Mouse (Mus musculus): ENCODE results near the gene Anapc13. TPM values are rescaled to one million over a fixed set of nuclear protein-coding genes. Genes with fewer than 3 reads are reported as not detected.
A peak's percentile ranks its signal among the peaks of the same experiment; 100 is the strongest.

Gene Anapc13
- 133 and 146 TPM in 2 replicates for polyA plus RNA-seq (2015; fragmentation: Nextera tagmentation; extraction: Ambion mirVana)

GRCm38 (mm10) chr9:102625983-102626838 lies at the start of gene Anapc13, which contains the start of gene Cep63:
Gene Anapc13, plus strand, starts transcription at chr9:102626296.
Gene Cep63, minus strand, starts transcription at chr9:102626534.
- ATAC-seq, result peak; percentile 95
- Histone ChIP-seq H3K9me3 (ENCODE audit: control insufficient read depth, low read length) (no peaks in the 10 kb centered on the region), H3K27me3 (replicated peaks; ENCODE audit: control insufficient read depth, insufficient read depth, low read length) (no peaks in the 10 kb centered on the region), H3K4me2 (ENCODE audit: low read length) (peak within 1 kb of the TSS; percentile 81), H3K36me3 (ENCODE audit: control insufficient read depth, insufficient read depth, low read length) (no peaks in the 10 kb centered on the region), H3K4me1 (ENCODE audit: control insufficient read depth, insufficient read depth, low read depth, low read length) (peaks cover 17% of the 10 kb centered on the region), H3K27ac (ENCODE audit: low read depth, low read length) (peak within 1 kb of the TSS; percentile 95), H3K9ac (ENCODE audit: low read depth, low read length) (peak within 1 kb of the TSS; percentile 93), H3K4me3 (ENCODE audit: low read length) (peak within 1 kb of the TSS; percentile 69)
- WGBS, result under 1% methylated on average over 76 of the region's 84 CpGs

GRCm38 (mm10) chr9:102577480-102577879 lies 48.6 kb upstream of the Anapc13 start:
- no peaks in the 10 kb centered on the region for H3K27me3 ChIP-seq (replicated peaks; ENCODE audit: control insufficient read depth, insufficient read depth, low read length)
- H3K4me2 ChIP-seq (ENCODE audit: low read length), result no peak overlapping the region
- no peak overlapping the region for H3K9ac ChIP-seq (ENCODE audit: low read depth, low read length)
- H3K27ac ChIP-seq (ENCODE audit: low read depth, low read length), result no peak overlapping the region
- no peak overlapping the region for H3K4me3 ChIP-seq (ENCODE audit: low read length)
- H3K4me1 ChIP-seq (ENCODE audit: control insufficient read depth, insufficient read depth, low read depth, low read length), result no peaks in the 10 kb centered on the region; the same call in 1 of the 2 replicates
- no peaks in the 10 kb centered on the region for H3K9me3 ChIP-seq (ENCODE audit: control insufficient read depth, low read length)
- ATAC-seq, result no peak
- no peaks in the 10 kb centered on the region for H3K36me3 ChIP-seq (ENCODE audit: control insufficient read depth, insufficient read depth, low read length)
- 81% methylated on average over 5 of the region's 5 CpGs for WGBS

GRCm38 (mm10) chr9:102581921-102582469 lies 44.1 kb upstream of the Anapc13 start:
- no peak overlapping the region for H3K4me2 ChIP-seq (ENCODE audit: low read length)
- no peak for ATAC-seq
- H3K4me3 ChIP-seq (ENCODE audit: low read length), result no peak overlapping the region
- H3K36me3 ChIP-seq (ENCODE audit: control insufficient read depth, insufficient read depth, low read length), result 0 out of 2 replicates have a peak, but pooled peaks cover 9% of the 10 kb centered on the region
- 65% methylated on average over 12 of the region's 12 CpGs for WGBS
- no peak overlapping the region for H3K27ac ChIP-seq (ENCODE audit: low read depth, low read length)
- H3K27me3 ChIP-seq (replicated peaks; ENCODE audit: control insufficient read depth, insufficient read depth, low read length), result no peaks in the 10 kb centered on the region
- no peaks in the 10 kb centered on the region for H3K4me1 ChIP-seq (ENCODE audit: control insufficient read depth, insufficient read depth, low read depth, low read length)
- no peaks in the 10 kb centered on the region for H3K9me3 ChIP-seq (ENCODE audit: control insufficient read depth, low read length)
- H3K9ac ChIP-seq (ENCODE audit: low read depth, low read length), result no peak overlapping the region

GRCm38 (mm10) chr9:102587347-102587746 lies 38.7 kb upstream of the Anapc13 start:
- no peaks in the 10 kb centered on the region for H3K9me3 ChIP-seq (ENCODE audit: control insufficient read depth, low read length)
- H3K4me2 ChIP-seq (ENCODE audit: low read length), result no peak overlapping the region
- 58% methylated on average over 5 of the region's 5 CpGs for WGBS
- no peak overlapping the region for H3K9ac ChIP-seq (ENCODE audit: low read depth, low read length)
- no peak overlapping the region for H3K27ac ChIP-seq (ENCODE audit: low read depth, low read length)
- no peaks in the 10 kb centered on the region for H3K27me3 ChIP-seq (replicated peaks; ENCODE audit: control insufficient read depth, insufficient read depth, low read length)
- no peak for ATAC-seq
- no peaks in the 10 kb centered on the region for H3K4me1 ChIP-seq (ENCODE audit: control insufficient read depth, insufficient read depth, low read depth, low read length)
- no peak overlapping the region for H3K4me3 ChIP-seq (ENCODE audit: low read length)
- H3K36me3 ChIP-seq (ENCODE audit: control insufficient read depth, insufficient read depth, low read length), result 0 out of 2 replicates have a peak, but pooled peaks cover 9% of the 10 kb centered on the region

GRCm38 (mm10) chr9:102594667-102595393 lies 31.3 kb upstream of the Anapc13 start:
- H3K9ac ChIP-seq (ENCODE audit: low read depth, low read length), result no peak overlapping the region
- H3K4me2 ChIP-seq (ENCODE audit: low read length), result no peak overlapping the region
- no peaks in the 10 kb centered on the region for H3K4me1 ChIP-seq (ENCODE audit: control insufficient read depth, insufficient read depth, low read depth, low read length)
- no peak overlapping the region for H3K4me3 ChIP-seq (ENCODE audit: low read length)
- ATAC-seq, result 0 out of 2 replicates have a peak, but pooled peaks have one; percentile 48
- H3K9me3 ChIP-seq (ENCODE audit: control insufficient read depth, low read length), result no peaks in the 10 kb centered on the region
- H3K27me3 ChIP-seq (replicated peaks; ENCODE audit: control insufficient read depth, insufficient read depth, low read length), result no peaks in the 10 kb centered on the region
- no peak overlapping the region for H3K27ac ChIP-seq (ENCODE audit: low read depth, low read length)
- 41% methylated on average over 6 of the region's 6 CpGs for WGBS
- H3K36me3 ChIP-seq (ENCODE audit: control insufficient read depth, insufficient read depth, low read length), result peaks cover 6% of the 10 kb centered on the region; the same call in 1 of the 2 replicates

- Histone ChIP-seq H3K27ac (ENCODE audit: low read depth, low read length) (no peak overlapping the region), H3K9ac (ENCODE audit: low read depth, low read length) (no peak overlapping the region)
- ATAC-seq, result no peak
These were observed 30.2 kb upstream of the Anapc13 start for GRCm38 (mm10) chr9:102595662-102596436.

GRCm38 (mm10) chr9:102601187-102601586 lies 24.9 kb upstream of the Anapc13 start:
- Histone ChIP-seq H3K27me3 (replicated peaks; ENCODE audit: control insufficient read depth, insufficient read depth, low read length) (no peaks in the 10 kb centered on the region), H3K9me3 (ENCODE audit: control insufficient read depth, low read length) (no peaks in the 10 kb centered on the region), H3K9ac (ENCODE audit: low read depth, low read length) (no peak overlapping the region), H3K4me3 (ENCODE audit: low read length) (no peak overlapping the region), H3K27ac (ENCODE audit: low read depth, low read length) (no peak overlapping the region), H3K36me3 (ENCODE audit: control insufficient read depth, insufficient read depth, low read length) (0 out of 2 replicates have a peak, but pooled peaks cover 4% of the 10 kb centered on the region), H3K4me1 (ENCODE audit: control insufficient read depth, insufficient read depth, low read depth, low read length) (no peaks in the 10 kb centered on the region), H3K4me2 (ENCODE audit: low read length) (no peak overlapping the region)
- no peak for ATAC-seq
- WGBS, result 74% methylated on average over 2 of the region's 2 CpGs

More at GRCm38 (mm10) chr9:102595662-102596436, 30.2 kb upstream of the Anapc13 start:
- Histone ChIP-seq H3K9me3 (ENCODE audit: control insufficient read depth, low read length) (no peaks in the 10 kb centered on the region), H3K27me3 (replicated peaks; ENCODE audit: control insufficient read depth, insufficient read depth, low read length) (no peaks in the 10 kb centered on the region), H3K36me3 (ENCODE audit: control insufficient read depth, insufficient read depth, low read length) (peaks cover 6% of the 10 kb centered on the region; the same call in 1 of the 2 replicates), H3K4me2 (ENCODE audit: low read length) (no peak overlapping the region), H3K4me3 (ENCODE audit: low read length) (no peak overlapping the region), H3K4me1 (ENCODE audit: control insufficient read depth, insufficient read depth, low read depth, low read length) (no peaks in the 10 kb centered on the region)
- 75% methylated on average over 8 of the region's 8 CpGs for WGBS

GRCm38 (mm10) chr9:102601666-102602065 lies 24.4 kb upstream of the Anapc13 start:
- Histone ChIP-seq H3K4me2 (ENCODE audit: low read length) (no peak overlapping the region), H3K27ac (ENCODE audit: low read depth, low read length) (no peak overlapping the region), H3K4me3 (ENCODE audit: low read length) (no peak overlapping the region), H3K4me1 (ENCODE audit: control insufficient read depth, insufficient read depth, low read depth, low read length) (no peaks in the 10 kb centered on the region), H3K27me3 (replicated peaks; ENCODE audit: control insufficient read depth, insufficient read depth, low read length) (no peaks in the 10 kb centered on the region), H3K9me3 (ENCODE audit: control insufficient read depth, low read length) (no peaks in the 10 kb centered on the region), H3K9ac (ENCODE audit: low read depth, low read length) (no peak overlapping the region), H3K36me3 (ENCODE audit: control insufficient read depth, insufficient read depth, low read length) (0 out of 2 replicates have a peak, but pooled peaks cover 4% of the 10 kb centered on the region)
- WGBS, result 82% methylated on average over 2 of the region's 2 CpGs
- ATAC-seq, result no peak
